Mouse (Mus musculus): ENCODE measurements at regions not wholly inside any gene's neighbourhood (a gene's known extent, or its start where the extent isn't known, plus 50 kb on each side); places are given as distances from the start of the nearest gene placed in this dataset.

- Histone ChIP-seq H3K4me1 (replicated peaks; ENCODE audit: low read depth, low read length) (no peaks in the 10 kb centered on the region), H3K9me3 (ENCODE audit: low read length) (no peaks in the 10 kb centered on the region), H3K27me3 (ENCODE audit: insufficient read depth, low read length) (no peaks in the 10 kb centered on the region), H3K4me3 (replicated peaks; ENCODE audit: low read length) (no peak overlapping the region), H3K36me3 (ENCODE audit: insufficient read depth, low read length) (no peaks in the 10 kb centered on the region)
- no peak for TF ChIP-seq CTCF (conservative IDR thresholded peaks at IDR 0.05; ENCODE audit: low read length)
- no peak for TF ChIP-seq POU5F1 (IDR thresholded peaks at IDR 0.05; ENCODE audit: borderline replicate concordance, low read length)
- no peak for TF ChIP-seq NANOG (IDR thresholded peaks at IDR 0.05; ENCODE audit: borderline replicate concordance, low read length)
Observed at GRCm38 (mm10) chr16:78144146-78144545, 157.1 kb upstream of the Cxadr start.

- no peaks in the 10 kb centered on the region for H3K36me3 ChIP-seq (ENCODE audit: insufficient read depth, low read length)
- H3K9me3 ChIP-seq (ENCODE audit: low read length) = no peaks in the 10 kb centered on the region
- no peak overlapping the region for H3K4me3 ChIP-seq (replicated peaks; ENCODE audit: low read length)
- TF ChIP-seq POU5F1 (IDR thresholded peaks at IDR 0.05; ENCODE audit: borderline replicate concordance, low read length) (no peak), CTCF (conservative IDR thresholded peaks at IDR 0.05; ENCODE audit: low read length) (no peak), NANOG (IDR thresholded peaks at IDR 0.05; ENCODE audit: borderline replicate concordance, low read length) (no peak)
- no peaks in the 10 kb centered on the region for H3K4me1 ChIP-seq (replicated peaks; ENCODE audit: low read depth, low read length)
- H3K27me3 ChIP-seq (ENCODE audit: insufficient read depth, low read length) = no peaks in the 10 kb centered on the region
Observed at GRCm38 (mm10) chr16:78135501-78135900, 165.8 kb upstream of the Cxadr start.

DNA sequence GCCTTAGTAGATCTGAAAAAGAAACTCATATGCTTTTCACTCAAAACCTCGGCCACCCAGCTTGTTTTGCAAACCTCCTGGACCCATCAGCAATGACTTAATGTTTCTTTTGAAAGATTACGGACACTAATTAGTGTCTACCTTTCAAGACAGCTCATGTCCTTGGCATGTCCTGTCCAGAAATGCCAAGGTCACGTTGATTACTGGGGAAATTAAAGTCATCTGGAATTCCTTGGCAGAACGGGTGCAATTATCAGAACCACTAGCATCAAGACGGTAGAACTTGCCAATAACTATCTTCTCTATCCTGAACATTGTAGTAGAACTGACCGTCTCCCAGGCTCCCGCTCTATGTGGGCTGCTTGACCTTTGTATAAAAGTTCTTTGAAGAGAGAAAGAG is 166.8 kb upstream of the Cxadr start:
- Histone ChIP-seq H3K36me3 (ENCODE audit: insufficient read depth, low read length) (no peaks in the 10 kb centered on the region), H3K9me3 (ENCODE audit: low read length) (no peaks in the 10 kb centered on the region), H3K4me1 (replicated peaks; ENCODE audit: low read depth, low read length) (no peaks in the 10 kb centered on the region), H3K27me3 (ENCODE audit: insufficient read depth, low read length) (no peaks in the 10 kb centered on the region), H3K4me3 (replicated peaks; ENCODE audit: low read length) (no peak overlapping the region)
- TF ChIP-seq CTCF (conservative IDR thresholded peaks at IDR 0.05; ENCODE audit: low read length) = no peak
- TF ChIP-seq POU5F1 (IDR thresholded peaks at IDR 0.05; ENCODE audit: borderline replicate concordance, low read length) = no peak
- no peak for TF ChIP-seq NANOG (IDR thresholded peaks at IDR 0.05; ENCODE audit: borderline replicate concordance, low read length)

DNA sequence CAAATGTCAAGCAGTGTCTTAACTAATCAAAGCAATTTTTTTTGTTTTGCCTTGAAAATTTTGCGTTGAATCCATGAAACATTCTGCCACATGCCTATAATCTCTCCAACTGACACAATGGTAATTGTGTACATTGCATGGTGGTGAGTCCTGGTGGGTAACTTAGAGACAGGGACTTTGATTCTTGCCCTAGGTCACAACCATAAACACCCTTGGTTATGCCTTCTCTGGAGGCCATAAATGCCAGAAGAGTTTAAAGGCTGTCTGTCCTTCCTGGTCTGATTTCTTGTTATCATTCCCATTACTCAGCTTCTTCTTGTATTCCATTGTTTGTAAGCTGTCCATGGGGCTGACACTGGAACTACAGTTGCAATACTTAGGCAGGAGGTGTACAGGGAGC is 179.6 kb upstream of the Cxadr start:
- Histone ChIP-seq H3K36me3 (ENCODE audit: insufficient read depth, low read length) (no peaks in the 10 kb centered on the region), H3K4me1 (replicated peaks; ENCODE audit: low read depth, low read length) (no peaks in the 10 kb centered on the region; the same call in 1 of the 2 replicates), H3K4me3 (replicated peaks; ENCODE audit: low read length) (no peak overlapping the region), H3K27me3 (ENCODE audit: insufficient read depth, low read length) (no peaks in the 10 kb centered on the region), H3K9me3 (ENCODE audit: low read length) (peaks cover 34% of the 10 kb centered on the region)
- TF ChIP-seq POU5F1 (IDR thresholded peaks at IDR 0.05; ENCODE audit: borderline replicate concordance, low read length) (no peak), NANOG (IDR thresholded peaks at IDR 0.05; ENCODE audit: borderline replicate concordance, low read length) (no peak)

DNA sequence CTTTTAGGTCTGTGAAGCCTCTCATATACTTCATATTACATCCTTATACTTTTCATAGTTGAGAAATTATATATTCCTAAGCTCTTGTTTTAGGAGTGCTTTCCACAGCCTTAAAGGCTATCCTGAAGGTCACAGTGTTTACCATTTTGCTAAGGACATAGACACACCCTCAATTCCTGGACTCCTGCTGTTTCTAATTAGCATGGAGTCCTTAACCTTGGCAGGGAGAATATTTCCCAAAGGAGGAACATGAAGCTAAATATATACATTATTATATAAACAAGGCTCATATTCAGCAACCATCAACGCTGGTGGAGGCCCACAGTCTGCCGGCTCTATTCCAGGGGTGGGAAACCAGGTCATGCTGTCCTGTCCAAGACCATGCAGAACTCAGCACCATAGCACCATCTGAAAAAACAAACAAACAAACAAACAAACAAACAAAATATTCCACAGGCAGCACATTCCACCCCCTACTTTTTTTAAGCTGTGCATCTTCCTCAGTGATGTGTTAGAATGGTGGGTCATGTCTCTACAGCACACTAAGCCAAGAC is 180.9 kb upstream of the Cxadr start:
- H3K4me3 ChIP-seq (replicated peaks; ENCODE audit: low read length) = no peak overlapping the region
- peaks cover 34% of the 10 kb centered on the region for H3K9me3 ChIP-seq (ENCODE audit: low read length)
- H3K4me1 ChIP-seq (replicated peaks; ENCODE audit: low read depth, low read length) = no peaks in the 10 kb centered on the region; the same call in 1 of the 2 replicates
- H3K36me3 ChIP-seq (ENCODE audit: insufficient read depth, low read length) = no peaks in the 10 kb centered on the region
- H3K27me3 ChIP-seq (ENCODE audit: insufficient read depth, low read length) = no peaks in the 10 kb centered on the region
- TF ChIP-seq POU5F1 (IDR thresholded peaks at IDR 0.05; ENCODE audit: borderline replicate concordance, low read length) (no peak), CTCF (conservative IDR thresholded peaks at IDR 0.05; ENCODE audit: low read length) (no peak), NANOG (IDR thresholded peaks at IDR 0.05; ENCODE audit: borderline replicate concordance, low read length) (no peak)

- Histone ChIP-seq H3K4me1 (replicated peaks; ENCODE audit: low read depth, low read length) (peaks cover 7% of the 10 kb centered on the region), H3K27me3 (ENCODE audit: insufficient read depth, low read length) (no peaks in the 10 kb centered on the region)
Observed at GRCm38 (mm10) chr16:78104246-78104645, 197.0 kb upstream of the Cxadr start.

GRCm38 (mm10) chr16:78101415-78102326 is 199.6 kb upstream of the Cxadr start:
- no peaks in the 10 kb centered on the region for H3K9me3 ChIP-seq (ENCODE audit: low read length)
- H3K27me3 ChIP-seq (ENCODE audit: insufficient read depth, low read length) = no peaks in the 10 kb centered on the region
- no peaks in the 10 kb centered on the region for H3K36me3 ChIP-seq (ENCODE audit: insufficient read depth, low read length)
- no peak overlapping the region for H3K4me3 ChIP-seq (replicated peaks; ENCODE audit: low read length)
- TF ChIP-seq CTCF (conservative IDR thresholded peaks at IDR 0.05; ENCODE audit: low read length) = no peak
- no peak for TF ChIP-seq NANOG (IDR thresholded peaks at IDR 0.05; ENCODE audit: borderline replicate concordance, low read length)
- TF ChIP-seq POU5F1 (IDR thresholded peaks at IDR 0.05; ENCODE audit: borderline replicate concordance, low read length) = no peak
- peaks cover 7% of the 10 kb centered on the region for H3K4me1 ChIP-seq (replicated peaks; ENCODE audit: low read depth, low read length)

More at GRCm38 (mm10) chr16:78104246-78104645, 197.0 kb upstream of the Cxadr start:
- no peak overlapping the region for H3K4me3 ChIP-seq (replicated peaks; ENCODE audit: low read length)
- TF ChIP-seq NANOG (IDR thresholded peaks at IDR 0.05; ENCODE audit: borderline replicate concordance, low read length) = no peak
- no peak for TF ChIP-seq POU5F1 (IDR thresholded peaks at IDR 0.05; ENCODE audit: borderline replicate concordance, low read length)
- TF ChIP-seq CTCF (conservative IDR thresholded peaks at IDR 0.05; ENCODE audit: low read length) = no peak
- H3K36me3 ChIP-seq (ENCODE audit: insufficient read depth, low read length) = no peaks in the 10 kb centered on the region
- H3K9me3 ChIP-seq (ENCODE audit: low read length) = no peaks in the 10 kb centered on the region

DNA sequence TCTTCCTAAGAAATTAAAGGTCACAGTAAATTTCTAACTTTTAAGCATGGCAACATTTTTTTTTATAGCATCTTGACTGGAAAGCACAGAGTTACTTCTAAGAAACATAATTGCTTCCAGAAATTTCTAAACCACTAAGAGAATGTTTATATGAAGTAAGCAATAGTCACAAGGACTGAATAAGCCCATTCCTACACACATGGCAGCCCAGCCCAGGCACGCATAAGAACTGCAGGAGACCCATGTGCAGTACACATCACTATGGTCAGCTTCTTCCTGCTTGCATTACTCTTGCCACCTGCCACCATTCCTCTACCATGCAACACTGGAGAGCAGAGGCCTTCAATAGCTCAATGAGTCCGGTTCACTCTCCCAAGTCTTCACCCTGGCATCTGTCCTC is 201.4 kb upstream of the Cxadr start:
- Histone ChIP-seq H3K4me3 (replicated peaks; ENCODE audit: low read length) (no peak overlapping the region), H3K9me3 (ENCODE audit: low read length) (no peaks in the 10 kb centered on the region), H3K36me3 (ENCODE audit: insufficient read depth, low read length) (no peaks in the 10 kb centered on the region), H3K27me3 (ENCODE audit: insufficient read depth, low read length) (no peaks in the 10 kb centered on the region), H3K4me1 (replicated peaks; ENCODE audit: low read depth, low read length) (peaks cover 7% of the 10 kb centered on the region)
- TF ChIP-seq POU5F1 (IDR thresholded peaks at IDR 0.05; ENCODE audit: borderline replicate concordance, low read length) = no peak
- TF ChIP-seq CTCF (conservative IDR thresholded peaks at IDR 0.05; ENCODE audit: low read length) = no peak
- no peak for TF ChIP-seq NANOG (IDR thresholded peaks at IDR 0.05; ENCODE audit: borderline replicate concordance, low read length)

All from E14TG2a.4 (cell line).